Mouse (Mus musculus): ENCODE data around the gene Efcab6.

- TF ChIP-seq POLR2A (IDR thresholded peaks at IDR 0.05; ENCODE audit: low read depth, low read length) = no peak
- TF ChIP-seq CTCF (IDR thresholded peaks at IDR 0.05; ENCODE audit: borderline replicate concordance, insufficient read depth, low read length) = no peak
These were observed 73.7 kb downstream of the Efcab6 start for GRCm38 (mm10) chr15:83991461-83991860.

Measured in embryonic fibroblast, embryonic 13.5 days (primary cell).